ENCODE assay signal across 25 mouse cellular contexts in genomic region chr5:105644195-105644594, GRCm38 (mm10). TPM values are rescaled to one million over a fixed set of nuclear protein-coding genes. Genes with fewer than 3 reads are reported as not detected.
A peak's percentile ranks its signal among the peaks of the same experiment; 100 is the strongest.
DNase-seq lines count a peak whose midpoint lies in the region; ATAC-seq and TF ChIP-seq lines count a peak whose summit lies in the region.
"Had no signal": no experiment of that assay in that cellular context is flagged by ENCODE, and none has a peak within 500 bp of the region (broad histone marks: within the 10 kb centered on the region; RNA-seq: fewer than 3 reads in every experiment).

No protein-coding gene starts in this region.

- ATAC-seq in liver, embryonic 14.5 days (ENCODE audit: insufficient read depth), result no peak
- ATAC-seq: forebrain, embryonic 15.5 days; hindbrain, postnatal 0 days; lung, postnatal 0 days; midbrain, embryonic 15.5 days had no signal

- no peaks in the 10 kb centered on the region for H3K27me3 ChIP-seq in liver, embryonic 14.5 days (ENCODE audit: control insufficient read depth, insufficient read depth, low read length)
- H3K27me3 ChIP-seq: forebrain, embryonic 15.5 days; liver, embryonic 13.5 days; midbrain, embryonic 15.5 days; neural tube, embryonic 15.5 days; stomach, embryonic 15.5 days had no signal

- H3K27ac ChIP-seq in liver, embryonic 14.5 days, result no peak overlapping the region
- H3K27ac ChIP-seq in bone marrow, adult 2 months (ENCODE audit: control insufficient read depth, insufficient read depth, low read depth, low read length, poor library complexity), result no peak overlapping the region
- H3K27ac ChIP-seq: forebrain, embryonic 15.5 days; heart, embryonic 10.5 days; hindbrain, embryonic 10.5 days; hindbrain, postnatal 0 days; liver, embryonic 13.5 days; midbrain, embryonic 15.5 days; neural tube, embryonic 15.5 days; stomach, embryonic 15.5 days had no signal

- no peak overlapping the region for H3K4me3 ChIP-seq in liver, embryonic 14.5 days (ENCODE audit: insufficient read depth in 1 of 2, low read depth in 2 of 2, low read length in 2 of 2)
- no peak overlapping the region for H3K4me3 ChIP-seq in bone marrow, adult 2 months (replicated peaks; ENCODE audit: control insufficient read depth, low read depth, low read length)
- H3K4me3 ChIP-seq: forebrain, embryonic 15.5 days; heart, embryonic 10.5 days; hindbrain, embryonic 10.5 days; liver, embryonic 13.5 days; megakaryocyte, embryonic 14.5 days; midbrain, embryonic 15.5 days; neural tube, embryonic 15.5 days; stomach, embryonic 15.5 days had no signal

- H3K36me3 ChIP-seq in liver, embryonic 14.5 days (replicated peaks; ENCODE audit: control insufficient read depth, insufficient read depth, low read depth), result no peaks in the 10 kb centered on the region
- H3K36me3 ChIP-seq: forebrain, embryonic 15.5 days; heart, embryonic 10.5 days; hindbrain, embryonic 10.5 days; liver, embryonic 13.5 days; midbrain, embryonic 15.5 days; neural tube, embryonic 15.5 days; stomach, embryonic 15.5 days had no signal

- no peak overlapping the region for H3K4me2 ChIP-seq in liver, embryonic 14.5 days (ENCODE audit: low read depth)
- H3K4me2 ChIP-seq: forebrain, embryonic 15.5 days; liver, embryonic 13.5 days; midbrain, embryonic 15.5 days; neural tube, embryonic 15.5 days; stomach, embryonic 15.5 days had no signal

- H3K9me3 ChIP-seq in liver, embryonic 14.5 days (ENCODE audit: control insufficient read depth, low read length), result no peaks in the 10 kb centered on the region
- H3K9me3 ChIP-seq: forebrain, embryonic 15.5 days; heart, embryonic 10.5 days; hindbrain, embryonic 10.5 days; liver, embryonic 13.5 days; megakaryocyte, embryonic 14.5 days; midbrain, embryonic 15.5 days; neural tube, embryonic 15.5 days; stomach, embryonic 15.5 days had no signal

- peaks cover 0 to 6% of the 10 kb centered on the region in 2 experiments; a peak in 1 of 4 replicates for H3K4me1 ChIP-seq in liver, embryonic 14.5 days (replicated peaks; ENCODE audit: control insufficient read depth in 2 of 2, insufficient read depth in 2 of 2, low read length in 1 of 2)
- peaks cover 16% of the 10 kb centered on the region for H3K4me1 ChIP-seq in bone marrow, adult 2 months (ENCODE audit: control insufficient read depth, insufficient read depth, low read length)
- H3K4me1 ChIP-seq: midbrain, embryonic 15.5 days; neural tube, embryonic 15.5 days; stomach, embryonic 15.5 days had no signal

- TF ChIP-seq CTCF in liver, embryonic 14.5 days (IDR thresholded peaks at IDR 0.05; ENCODE audit: low read depth), result peak; percentile 54
- TF ChIP-seq CTCF in bone marrow, adult 2 months (IDR thresholded peaks at IDR 0.05; ENCODE audit: control insufficient read depth, insufficient read depth, low read length), result peak; percentile 27; the same call in 1 of the 2 replicates

- no peak for TF ChIP-seq POLR2A in bone marrow, adult 2 months (IDR thresholded peaks at IDR 0.05; ENCODE audit: borderline replicate concordance, control insufficient read depth, low read depth, low read length)

- TF ChIP-seq EP300 in liver, embryonic 14.5 days (IDR thresholded peaks at IDR 0.05; ENCODE audit: low read depth), result no peak

- no peak for DNase-seq in liver, embryonic 14.5 days (ENCODE audit: low read depth in 3 of 3, low spot score in 3 of 3)
- DNase-seq in liver, result no peak
- DNase-seq in thymus, postnatal 4 days, result peak; percentile 64
- DNase-seq in thymus, postnatal 10 days (ENCODE audit: low spot score in 2 of 2), result no peak
- no peak for DNase-seq in adrenal gland, adult 18-20 months (ENCODE audit: low spot score in 2 of 2)
- DNase-seq in kidney, adult 8-10 months, result no peak
- DNase-seq: adrenal gland, adult 8-10 months; cerebellum, adult 11 months; cerebellum, postnatal 14 days; embryo, embryonic 11 days; gastrocnemius, postnatal 36 days; kidney, adult 9 months; kidney, postnatal 36 days; liver, embryonic 13.5 days; right cerebral cortex, postnatal 14 days had no signal

- H3K9ac ChIP-seq in liver, embryonic 14.5 days (replicated peaks), result no peak overlapping the region
- H3K9ac ChIP-seq: forebrain, embryonic 15.5 days; liver, embryonic 13.5 days; midbrain, embryonic 15.5 days; neural tube, embryonic 15.5 days; stomach, embryonic 15.5 days had no signal

- 77% methylated on average over 6 of the region's 6 CpGs for WGBS in liver, embryonic 14.5 days (ENCODE audit: insufficient replicate concordance)
- WGBS in bone marrow, adult 2 months, result 85% methylated on average over 6 of the region's 6 CpGs

RNA-seq across cellular contexts. Expression of gene Lrrc8d, which starts 55.6 kb away (rescaled TPM):
- polyA plus RNA-seq in liver, embryonic 14.5 days (2012; rRNA removed), result 2.5 and 3.3 TPM in 2 replicates
- 7.5 and 7.8 TPM in 2 replicates for polyA plus RNA-seq in liver, embryonic 14.5 days (2014; fragmentation: Nextera tagmentation; extraction: Ambion mirVana)
- 11.8 and 20.5 TPM in 2 replicates for polyA plus RNA-seq in bone marrow, adult 2 months (2011; ENCODE audit: insufficient read depth, insufficient read length, low replicate concordance, missing spikeins)
- 100 to 1,000 TPM in 1 of 2 experiments, 10 to 100 TPM in 1; 81.3 to 105 TPM for total RNA-seq in adrenal gland, adult 18-20 months (2021)
